Mouse (Mus musculus) layer of hippocampus, postnatal 36 days (tissue): ENCODE data around the gene C330021F23Rik. TPM values are rescaled to one million over a fixed set of nuclear protein-coding genes. Genes with fewer than 3 reads are reported as not detected.
A peak's percentile ranks its signal among the peaks of the same experiment; 100 is the strongest.

Source experiments
- DNase-seq, 2 experiments: peaks; one replicate each; pipeline ENCODE4 v3.0.0; 2022
- total RNA-seq, 2 experiments: library from RNA; stranded (reverse); gene quantifications; 2 replicates each; pipeline ENCODE4 v1.2.3; 2021

C330021F23Rik gene
- total RNA-seq, 2 experiments from 2014 or later: not detected

- DNase-seq: peak; percentile 58 to 64
These were observed 19.8 kb downstream of the C330021F23Rik start for GRCm38 (mm10) chr8:3587391-3588257.

GRCm38 (mm10) chr8:3588258-3588633 is 20.5 kb downstream of the C330021F23Rik start:
- no peak for DNase-seq

- DNase-seq: no peak
These were observed 25.7 kb downstream of the C330021F23Rik start for GRCm38 (mm10) chr8:3593470-3593869.

- DNase-seq: no peak
These were observed 26.7 kb downstream of the C330021F23Rik start for GRCm38 (mm10) chr8:3594466-3594865.

GRCm38 (mm10) chr8:3598054-3598453 is 30.3 kb downstream of the C330021F23Rik start:
- DNase-seq: no peak

GRCm38 (mm10) chr8:3599219-3599618 is 31.4 kb downstream of the C330021F23Rik start:
- DNase-seq: no peak

GRCm38 (mm10) chr8:3600401-3600800 is 32.6 kb downstream of the C330021F23Rik start:
- DNase-seq: no peak

GRCm38 (mm10) chr8:3603439-3603838 is 35.6 kb downstream of the C330021F23Rik start:
- no peak for DNase-seq

GRCm38 (mm10) chr8:3606593-3606992 is 38.8 kb downstream of the C330021F23Rik start:
- DNase-seq: no peak

- DNase-seq: peak in 1 of 2 experiments; percentile 57
These were observed 40.0 kb downstream of the C330021F23Rik start for GRCm38 (mm10) chr8:3607822-3608221.

- no peak for DNase-seq
These were observed 41.4 kb downstream of the C330021F23Rik start for GRCm38 (mm10) chr8:3609046-3609815.

- DNase-seq: no peak
These were observed 42.0 kb downstream of the C330021F23Rik start for GRCm38 (mm10) chr8:3609816-3610150.

GRCm38 (mm10) chr8:3621199-3621970 is 53.6 kb downstream of the C330021F23Rik start, which contains the start of the genes Xab2 and Pet100:
TSS of gene Xab2 (minus strand) at chr8:3621316.
TSS of gene Pet100 (plus strand) at chr8:3621548.
- peak; percentile 98 to 99 for DNase-seq

- DNase-seq: no peak
These were observed 54.3 kb downstream of the C330021F23Rik start for GRCm38 (mm10) chr8:3622119-3622518.

- DNase-seq: no peak
These were observed 57.7 kb downstream of the C330021F23Rik start, which contains the start of gene Pcp2 for GRCm38 (mm10) chr8:3625445-3625844. TSS of gene Pcp2 (minus strand) at chr8:3625545.

- DNase-seq: no peak
These were observed 59.2 kb downstream of the C330021F23Rik start for GRCm38 (mm10) chr8:3626971-3627370.

- DNase-seq: no peak
These were observed 60.2 kb downstream of the C330021F23Rik start for GRCm38 (mm10) chr8:3628014-3628413.

- DNase-seq: peak; percentile 64 to 67
These were observed 63.1 kb downstream of the C330021F23Rik start, which contains the start of gene Stxbp2 for GRCm38 (mm10) chr8:3630647-3631477. TSS of gene Stxbp2 (plus strand) at chr8:3630955.

- DNase-seq: no peak
These were observed 63.7 kb downstream of the C330021F23Rik start for GRCm38 (mm10) chr8:3631478-3631875.
